Mouse (Mus musculus) testis, adult 2 months (tissue): ENCODE results near the gene Ccdc162. TPM values are rescaled to one million over a fixed set of nuclear protein-coding genes. Genes with fewer than 3 reads are reported as not detected.

Experiments
- H3K27ac ChIP-seq: fragments of 200-500 bp; 2 replicates; pipeline ENCODE4 v1.5.1; 2012; ENCODE audit warnings: low read depth, low read length; ENCODE audit not compliant: control insufficient read depth, insufficient read depth
- H3K27me3 ChIP-seq: fragments of 200-500 bp; 2 replicates; pipeline ENCODE4 v1.6.1; 2012; ENCODE audit warnings: mild to moderate bottlenecking, low read length, moderate library complexity; ENCODE audit not compliant: control insufficient read depth, insufficient read depth
- H3K36me3 ChIP-seq: fragments of 200-500 bp; 2 replicates; pipeline ENCODE4 v1.6.1; 2012; ENCODE audit warnings: mild to moderate bottlenecking, low read length; ENCODE audit not compliant: control insufficient read depth, insufficient read depth
- H3K4me1 ChIP-seq: fragments of 200-500 bp; 2 replicates; pipeline ENCODE4 v1.6.1; 2012; ENCODE audit warnings: low read length; ENCODE audit not compliant: control insufficient read depth, insufficient read depth
- H3K4me3 ChIP-seq: fragments of 200-500 bp; 2 replicates; pipeline ENCODE4 v1.5.1; 2012; ENCODE audit warnings: low read depth, mild to moderate bottlenecking, low read length, moderate library complexity, mixed read lengths; ENCODE audit not compliant: control insufficient read depth
- CTCF ChIP-seq: fragments of 200-500 bp; IDR thresholded peaks from 2 replicates; pipeline ENCODE4 v1.5.1; 2012; ENCODE audit warnings: low read depth, mild to moderate bottlenecking, inconsistent platforms, low read length, moderate library complexity; ENCODE audit not compliant: control insufficient read depth, insufficient read depth, insufficient replicate concordance
- POLR2A ChIP-seq: fragments of 200-500 bp; IDR thresholded peaks from 2 replicates; pipeline ENCODE4 v1.6.1; 2012; ENCODE audit warnings: low read depth, mild to moderate bottlenecking, inconsistent platforms, low read length, moderate library complexity; ENCODE audit not compliant: control insufficient read depth
- polyA plus RNA-seq: library from polyadenylated mRNA; depleted of rRNA; stranded (reverse); fragments of >200 nt; gene quantifications from 2 replicates; pipeline ENCODE4 v1.2.3, GENCODE M21; 2012

The Ccdc162 gene
- polyA plus RNA-seq, 1 experiment, result 0.56 TPM

- no peak for TF ChIP-seq CTCF
- TF ChIP-seq POLR2A, result no peak
- H3K36me3 ChIP-seq, result no peaks in the 10 kb centered on the region
- no peak overlapping the region for H3K27ac ChIP-seq
- no peaks in the 10 kb centered on the region for H3K4me1 ChIP-seq
- H3K27me3 ChIP-seq, result no peaks in the 10 kb centered on the region
- H3K4me3 ChIP-seq, result no peak overlapping the region
Measured at GRCm38 (mm10) chr10:41588616-41589015, 127.8 kb downstream of the Ccdc162 start.

- no peaks in the 10 kb centered on the region for H3K4me1 ChIP-seq
- no peaks in the 10 kb centered on the region for H3K27me3 ChIP-seq
- TF ChIP-seq CTCF (no peak), POLR2A (no peak)
- H3K4me3 ChIP-seq, result no peak overlapping the region
- no peak overlapping the region for H3K27ac ChIP-seq
- H3K36me3 ChIP-seq, result no peaks in the 10 kb centered on the region
Measured at GRCm38 (mm10) chr10:41586947-41587852, 129.2 kb downstream of the Ccdc162 start.

GRCm38 (mm10) chr10:41583383-41583782, 133.1 kb downstream of the Ccdc162 start:
- TF ChIP-seq CTCF (no peak), POLR2A (no peak)
- no peaks in the 10 kb centered on the region for H3K27me3 ChIP-seq
- H3K36me3 ChIP-seq, result no peaks in the 10 kb centered on the region
- H3K27ac ChIP-seq, result no peak overlapping the region
- peaks cover 5% of the 10 kb centered on the region; the same call in 1 of the 2 replicates for H3K4me1 ChIP-seq
- no peak overlapping the region for H3K4me3 ChIP-seq

- TF ChIP-seq CTCF (no peak), POLR2A (no peak)
- Histone ChIP-seq H3K27ac (no peak overlapping the region), H3K27me3 (no peaks in the 10 kb centered on the region), H3K36me3 (no peaks in the 10 kb centered on the region), H3K4me1 (peaks cover 5% of the 10 kb centered on the region; the same call in 1 of the 2 replicates), H3K4me3 (no peak overlapping the region)
Measured at GRCm38 (mm10) chr10:41582901-41583361, 133.5 kb downstream of the Ccdc162 start.

GRCm38 (mm10) chr10:41580441-41580840, 136.0 kb downstream of the Ccdc162 start:
- no peaks in the 10 kb centered on the region for H3K27me3 ChIP-seq
- TF ChIP-seq CTCF, result no peak
- no peak for TF ChIP-seq POLR2A
- H3K36me3 ChIP-seq, result no peaks in the 10 kb centered on the region
- H3K4me3 ChIP-seq, result no peak overlapping the region
- H3K4me1 ChIP-seq, result peaks cover 5% of the 10 kb centered on the region; the same call in 1 of the 2 replicates
- no peak overlapping the region for H3K27ac ChIP-seq

- H3K36me3 ChIP-seq, result no peaks in the 10 kb centered on the region
- peaks cover 5% of the 10 kb centered on the region; the same call in 1 of the 2 replicates for H3K4me1 ChIP-seq
- TF ChIP-seq POLR2A, result no peak
- no peak for TF ChIP-seq CTCF
- H3K4me3 ChIP-seq, result no peak overlapping the region
- no peaks in the 10 kb centered on the region for H3K27me3 ChIP-seq
- H3K27ac ChIP-seq, result no peak overlapping the region
Measured at GRCm38 (mm10) chr10:41578541-41578940, 137.9 kb downstream of the Ccdc162 start.

- H3K27ac ChIP-seq, result no peak overlapping the region
- TF ChIP-seq CTCF, result no peak
- no peak for TF ChIP-seq POLR2A
- H3K36me3 ChIP-seq, result no peaks in the 10 kb centered on the region
- H3K27me3 ChIP-seq, result no peaks in the 10 kb centered on the region
- no peak overlapping the region for H3K4me3 ChIP-seq
- peaks cover 8% of the 10 kb centered on the region for H3K4me1 ChIP-seq
Measured at GRCm38 (mm10) chr10:41576328-41576833, 140.1 kb downstream of the Ccdc162 start.
